Mouse (Mus musculus): ENCODE data around the gene Hspa8. TPM values are rescaled to one million over a fixed set of nuclear protein-coding genes. Genes with fewer than 3 reads are reported as not detected.
"Not testable (repeated sequence)": the region's sequence is repeated elsewhere in the genome, so short reads cannot be mapped to it uniquely, and the experiment has no call there.

Hspa8 gene
- total and polyA plus RNA-seq, 3 experiments: 483 to 3,642 (median 1,343) TPM

DNA sequence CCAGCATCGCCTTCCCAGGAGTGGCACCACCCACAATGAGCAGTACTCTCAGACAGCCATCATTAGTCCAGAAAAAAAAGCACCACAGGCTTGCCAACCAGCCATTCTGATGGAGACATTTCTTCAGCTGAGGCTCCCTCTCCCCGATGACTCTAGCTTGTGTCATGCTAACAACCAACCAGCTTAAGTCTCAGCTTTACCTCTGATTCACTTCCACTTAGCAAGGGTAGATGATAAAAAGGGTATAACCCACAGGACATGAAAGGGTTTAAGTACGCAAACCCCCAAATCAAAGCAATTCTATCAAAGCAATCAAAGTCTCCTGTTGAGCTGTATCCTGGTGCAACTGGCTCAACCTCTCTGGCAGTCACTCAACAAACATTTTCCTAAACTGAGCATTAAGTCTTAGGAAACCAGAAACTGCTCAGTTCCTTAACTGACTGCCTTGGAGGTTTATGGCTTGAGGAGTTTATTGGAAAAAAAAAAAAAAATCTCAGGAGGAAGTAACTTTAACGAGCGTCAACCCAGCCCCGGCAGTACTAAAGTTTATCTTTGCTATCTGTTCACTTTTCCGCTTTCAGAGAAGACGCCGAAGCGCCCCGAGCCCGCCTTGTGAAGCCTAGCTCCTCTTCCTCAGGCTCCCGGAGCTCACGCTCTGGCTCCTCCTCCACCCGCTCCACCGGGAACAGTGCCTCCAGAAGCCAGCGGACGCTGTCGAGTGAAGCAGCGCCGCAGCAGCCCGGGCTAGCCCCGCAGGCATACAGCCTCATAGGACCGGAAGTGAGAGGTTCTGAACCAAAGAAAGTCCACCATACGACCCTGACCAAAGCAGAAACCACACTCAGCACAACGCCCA is 18.8 kb upstream of the Hspa8 start:
- peaks cover 4% of the 10 kb centered on the region; the same call in 1 of the 2 replicates for H3K4me1 ChIP-seq (ENCODE audit: insufficient read depth, low read depth, low read length)
- no peak for DNase-seq (ENCODE audit: low spot score)
- ATAC-seq (ENCODE audit: extremely low read depth, insufficient number of reproducible peaks, low FRiP score, poor library complexity, severe bottlenecking): no peak
- TF ChIP-seq POLR2AphosphoS5 (IDR thresholded peaks at IDR 0.05; ENCODE audit: insufficient replicate concordance, low read depth, low read length) (no peak), GATA1 (IDR thresholded peaks at IDR 0.05; ENCODE audit: borderline replicate concordance, low read length) (no peak), GATA2 (IDR thresholded peaks at IDR 0.05; ENCODE audit: borderline replicate concordance, low read depth, low read length) (no peak)
- H3K4me3 ChIP-seq (ENCODE audit: low read depth, low read length): no peak overlapping the region
- peaks cover 35% of the 10 kb centered on the region for H3K27me3 ChIP-seq (ENCODE audit: insufficient read depth, low read length)
- H3K36me3 ChIP-seq (replicated peaks): no peaks in the 10 kb centered on the region
- H3K9me3 ChIP-seq (replicated peaks): no peaks in the 10 kb centered on the region

DNA sequence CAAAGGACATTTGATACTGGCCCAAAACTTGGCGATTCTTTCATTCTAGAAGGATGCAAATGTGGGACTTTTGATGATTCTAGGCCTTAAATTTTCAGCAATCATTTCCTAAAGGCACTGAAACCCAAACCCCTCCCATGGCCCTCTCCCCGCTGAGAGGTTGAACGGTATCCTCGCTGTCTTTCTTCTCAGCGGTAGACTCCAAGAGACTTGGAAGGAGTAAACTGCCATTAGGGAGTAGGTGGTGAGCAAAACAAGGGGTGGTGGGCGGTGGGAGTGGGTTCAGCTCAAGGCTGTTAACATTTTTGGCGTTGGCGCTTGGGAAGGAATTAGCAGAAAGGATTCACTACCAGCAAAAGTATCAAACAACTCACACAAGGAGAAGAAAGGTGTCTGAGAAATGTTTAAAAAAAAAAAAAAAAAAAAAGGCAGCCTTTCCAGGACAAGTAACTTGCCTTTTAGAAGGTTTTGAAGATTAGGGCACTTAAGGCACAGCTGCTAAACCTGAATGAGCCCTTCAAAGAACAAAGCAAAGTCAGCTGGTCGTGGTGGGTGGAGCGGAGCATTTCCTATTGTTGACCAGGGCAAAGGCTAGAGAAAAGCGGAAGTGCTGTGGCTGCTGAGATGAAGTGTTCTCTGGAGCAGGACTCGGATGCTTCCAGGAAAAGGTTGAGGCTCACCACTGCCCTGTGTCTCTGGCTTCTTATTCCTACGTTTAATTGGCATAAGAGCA is 17.0 kb upstream of the Hspa8 start:
- no peak for TF ChIP-seq GATA1 (IDR thresholded peaks at IDR 0.05; ENCODE audit: borderline replicate concordance, low read length)
- no peak for TF ChIP-seq TAL1 (conservative IDR thresholded peaks at IDR 0.05; ENCODE audit: low read depth, low read length)
- TF ChIP-seq CTCF (IDR thresholded peaks at IDR 0.05; ENCODE audit: low read depth, low read length): no peak
- TF ChIP-seq GATA2 (IDR thresholded peaks at IDR 0.05; ENCODE audit: borderline replicate concordance, low read depth, low read length): no peak
- TF ChIP-seq POLR2AphosphoS5 (IDR thresholded peaks at IDR 0.05; ENCODE audit: insufficient replicate concordance, low read depth, low read length): no peak
- no peaks in the 10 kb centered on the region for H3K9me3 ChIP-seq (replicated peaks)
- H3K4me1 ChIP-seq (ENCODE audit: insufficient read depth, low read depth, low read length): peaks cover 4% of the 10 kb centered on the region; the same call in 1 of the 2 replicates
- H3K4me3 ChIP-seq (ENCODE audit: low read depth, low read length): no peak overlapping the region
- DNase-seq (ENCODE audit: low spot score): no peak
- no peak for ATAC-seq (ENCODE audit: extremely low read depth, insufficient number of reproducible peaks, low FRiP score, poor library complexity, severe bottlenecking)
- H3K27me3 ChIP-seq (ENCODE audit: insufficient read depth, low read length): peaks cover 38% of the 10 kb centered on the region
- no peaks in the 10 kb centered on the region for H3K36me3 ChIP-seq (replicated peaks)

DNA sequence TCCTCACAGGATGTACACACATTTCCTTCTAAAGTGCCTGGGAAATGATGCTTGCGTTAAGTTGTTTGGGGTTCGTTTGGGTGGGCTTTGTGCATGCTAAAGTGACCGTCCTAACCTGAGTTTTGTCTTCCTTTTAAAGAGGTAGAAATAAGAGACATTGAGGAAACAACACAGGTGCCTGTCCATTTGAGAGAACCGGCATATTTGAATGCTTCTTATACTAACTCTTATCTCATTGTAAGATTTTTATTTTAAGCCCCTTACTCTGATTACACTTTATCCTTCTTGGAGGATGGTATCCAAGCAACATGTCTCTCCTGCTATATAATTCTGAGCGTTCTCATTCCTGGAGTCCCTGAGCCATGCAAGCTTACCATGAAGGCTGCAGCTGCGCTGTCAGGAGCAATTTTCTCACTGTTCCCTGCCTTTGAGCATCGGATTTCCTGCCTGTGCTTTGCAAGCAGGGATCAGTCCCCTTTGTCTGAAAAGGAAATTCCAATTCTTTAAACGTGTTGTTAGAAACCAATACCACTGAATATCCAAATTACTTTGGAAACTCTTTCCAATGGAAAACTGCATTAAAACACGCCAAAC is 16.3 kb upstream of the Hspa8 start:
- ATAC-seq (ENCODE audit: extremely low read depth, insufficient number of reproducible peaks, low FRiP score, poor library complexity, severe bottlenecking) (no peak), DNase-seq (ENCODE audit: low spot score) (no peak)
- H3K9me3 ChIP-seq (replicated peaks): no peaks in the 10 kb centered on the region
- H3K4me1 ChIP-seq (ENCODE audit: insufficient read depth, low read depth, low read length): peaks cover 4% of the 10 kb centered on the region; the same call in 1 of the 2 replicates
- peaks cover 40% of the 10 kb centered on the region for H3K27me3 ChIP-seq (ENCODE audit: insufficient read depth, low read length)
- H3K4me3 ChIP-seq (ENCODE audit: low read depth, low read length): no peak overlapping the region
- H3K36me3 ChIP-seq (replicated peaks): no peaks in the 10 kb centered on the region
- TF ChIP-seq TAL1 (conservative IDR thresholded peaks at IDR 0.05; ENCODE audit: low read depth, low read length): no peak
- no peak for TF ChIP-seq CTCF (IDR thresholded peaks at IDR 0.05; ENCODE audit: low read depth, low read length)
- no peak for TF ChIP-seq GATA2 (IDR thresholded peaks at IDR 0.05; ENCODE audit: borderline replicate concordance, low read depth, low read length)
- no peak for TF ChIP-seq POLR2AphosphoS5 (IDR thresholded peaks at IDR 0.05; ENCODE audit: insufficient replicate concordance, low read depth, low read length)
- no peak for TF ChIP-seq GATA1 (IDR thresholded peaks at IDR 0.05; ENCODE audit: borderline replicate concordance, low read length)

DNA sequence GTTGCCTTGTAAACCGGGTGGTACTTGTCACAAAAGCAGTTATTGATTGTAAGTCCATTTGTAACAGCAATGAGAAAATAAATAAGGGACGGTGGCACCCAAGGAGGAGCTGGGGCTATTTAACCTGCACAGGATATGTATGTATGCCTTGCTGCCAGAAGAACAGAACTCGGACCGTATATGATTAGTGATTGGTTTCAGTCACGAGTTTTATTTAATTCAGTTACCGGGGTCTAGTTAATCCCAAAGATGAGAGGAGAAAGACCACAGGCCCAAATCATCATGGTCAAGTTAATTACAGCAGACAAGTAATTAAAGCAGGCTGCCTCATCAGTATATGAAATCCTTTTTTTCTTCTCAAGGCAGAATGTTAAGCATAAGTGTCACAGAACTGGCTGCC is 15.3 kb upstream of the Hspa8 start:
- Histone ChIP-seq H3K4me1 (ENCODE audit: insufficient read depth, low read depth, low read length) (peaks cover 4% of the 10 kb centered on the region; the same call in 1 of the 2 replicates), H3K36me3 (replicated peaks) (no peaks in the 10 kb centered on the region), H3K27me3 (ENCODE audit: insufficient read depth, low read length) (peaks cover 40% of the 10 kb centered on the region), H3K4me3 (ENCODE audit: low read depth, low read length) (no peak overlapping the region), H3K9me3 (replicated peaks) (no peaks in the 10 kb centered on the region)
- TF ChIP-seq CTCF (IDR thresholded peaks at IDR 0.05; ENCODE audit: low read depth, low read length) (no peak), TAL1 (conservative IDR thresholded peaks at IDR 0.05; ENCODE audit: low read depth, low read length) (no peak), POLR2AphosphoS5 (IDR thresholded peaks at IDR 0.05; ENCODE audit: insufficient replicate concordance, low read depth, low read length) (no peak), GATA2 (IDR thresholded peaks at IDR 0.05; ENCODE audit: borderline replicate concordance, low read depth, low read length) (no peak), GATA1 (IDR thresholded peaks at IDR 0.05; ENCODE audit: borderline replicate concordance, low read length) (no peak)
- no peak for ATAC-seq (ENCODE audit: extremely low read depth, insufficient number of reproducible peaks, low FRiP score, poor library complexity, severe bottlenecking)
- no peak for DNase-seq (ENCODE audit: low spot score)

DNA sequence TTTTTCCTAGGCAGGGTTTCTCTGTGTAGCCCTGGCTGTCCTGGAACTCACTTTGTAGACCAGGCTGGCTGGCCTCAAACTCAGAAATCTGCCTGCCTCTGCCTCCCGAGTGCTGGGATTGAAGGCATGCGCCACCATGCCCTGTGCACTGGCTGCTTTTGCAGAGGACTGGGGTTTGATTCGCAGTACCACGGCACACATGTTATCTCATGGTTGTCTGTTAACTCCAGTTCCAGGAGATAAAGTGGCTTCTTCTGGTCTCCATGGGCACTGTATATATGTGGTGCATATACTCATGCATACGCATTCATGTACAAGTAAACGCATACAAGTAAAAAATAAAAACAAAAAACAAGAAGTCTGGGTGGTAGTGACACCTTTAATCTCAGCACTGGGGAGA is 14.0 kb upstream of the Hspa8 start:
- not testable (repeated sequence) for H3K36me3 ChIP-seq (replicated peaks); ATAC-seq (ENCODE audit: extremely low read depth, insufficient number of reproducible peaks, low FRiP score, poor library complexity, severe bottlenecking); H3K4me1 ChIP-seq (ENCODE audit: insufficient read depth, low read depth, low read length); H3K4me3 ChIP-seq (ENCODE audit: low read depth, low read length); DNase-seq (ENCODE audit: low spot score); H3K9me3 ChIP-seq (replicated peaks)
- H3K27me3 ChIP-seq (ENCODE audit: insufficient read depth, low read length): peaks cover 32% of the 10 kb centered on the region

DNA sequence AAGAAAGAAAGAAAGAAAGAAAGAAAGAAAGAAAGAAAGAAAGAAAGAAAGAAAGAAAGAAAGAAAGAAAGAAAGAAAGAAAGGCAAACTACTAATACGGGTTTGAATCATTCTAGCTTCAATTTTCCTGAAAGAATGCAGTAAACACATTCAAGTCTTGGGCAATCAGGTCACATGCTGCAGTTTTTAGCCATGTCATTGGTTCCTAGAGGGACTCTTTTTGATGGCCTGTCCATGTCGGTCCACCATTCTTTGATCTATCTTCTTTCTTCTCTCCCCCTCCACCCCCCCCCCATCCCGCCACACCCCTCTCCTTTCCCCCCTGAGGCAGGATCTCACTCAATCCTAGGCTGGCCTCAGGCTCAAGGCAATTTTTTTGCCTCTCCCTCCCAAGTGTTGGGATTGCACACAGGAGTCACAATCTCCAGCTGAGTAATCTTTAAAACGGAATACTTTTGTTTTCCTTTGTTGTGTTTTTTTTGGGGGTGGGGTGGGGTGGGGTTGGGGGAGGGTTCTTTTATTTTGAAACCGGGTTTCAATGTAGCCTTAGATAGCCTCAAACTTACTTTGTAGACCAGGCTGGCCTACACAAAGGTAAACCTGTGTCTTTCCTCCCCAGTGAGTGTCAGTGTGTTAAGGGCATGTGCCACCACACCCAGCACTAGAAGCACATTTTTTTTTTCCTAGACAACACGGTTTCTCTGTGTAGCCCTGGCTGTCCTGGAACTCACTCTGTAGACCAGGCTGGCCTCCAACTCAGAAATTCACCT is 8.7 kb upstream of the Hspa8 start:
- no peak for ATAC-seq (ENCODE audit: extremely low read depth, insufficient number of reproducible peaks, low FRiP score, poor library complexity, severe bottlenecking)
- no peak for DNase-seq (ENCODE audit: low spot score)
- Histone ChIP-seq H3K4me1 (ENCODE audit: insufficient read depth, low read depth, low read length) (no peaks in the 10 kb centered on the region), H3K36me3 (replicated peaks) (no peaks in the 10 kb centered on the region), H3K27me3 (ENCODE audit: insufficient read depth, low read length) (peaks cover 16% of the 10 kb centered on the region), H3K4me3 (ENCODE audit: low read depth, low read length) (no peak overlapping the region), H3K9me3 (replicated peaks) (no peaks in the 10 kb centered on the region)
- TF ChIP-seq POLR2AphosphoS5 (IDR thresholded peaks at IDR 0.05; ENCODE audit: insufficient replicate concordance, low read depth, low read length) (no peak), TAL1 (conservative IDR thresholded peaks at IDR 0.05; ENCODE audit: low read depth, low read length) (no peak), GATA1 (IDR thresholded peaks at IDR 0.05; ENCODE audit: borderline replicate concordance, low read length) (no peak), GATA2 (IDR thresholded peaks at IDR 0.05; ENCODE audit: borderline replicate concordance, low read depth, low read length) (no peak), CTCF (IDR thresholded peaks at IDR 0.05; ENCODE audit: low read depth, low read length) (no peak)
